Mouse (Mus musculus): ENCODE data around the gene Rbm26.

DNA sequence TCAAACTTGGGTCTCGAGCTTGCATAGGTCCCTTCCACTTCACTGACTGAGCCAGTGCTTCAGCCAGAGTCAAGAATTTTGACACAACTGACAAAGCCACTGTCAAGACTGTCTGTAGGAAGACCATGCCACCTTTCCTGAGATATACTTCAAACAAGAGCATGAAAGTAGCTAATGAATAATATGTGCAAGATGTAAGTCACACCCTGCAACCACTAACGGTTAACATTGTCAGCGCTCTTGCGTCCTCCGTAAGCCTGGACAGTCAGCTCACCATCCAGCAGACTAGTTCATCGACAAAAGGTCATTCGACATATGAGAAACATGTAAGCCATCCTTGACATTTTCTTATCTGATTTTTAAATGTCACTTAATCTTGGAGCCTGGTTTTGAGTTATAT is 102.8 kb downstream of the Rbm26 start:
- TF ChIP-seq CTCF (IDR thresholded peaks at IDR 0.05; ENCODE audit: insufficient read depth, low read length), result no peak
- TF ChIP-seq POLR2A (IDR thresholded peaks at IDR 0.05; ENCODE audit: borderline replicate concordance, extremely low read depth, low read depth, low read length), result no peak

Measured in lung, adult 2 months (tissue).